Mouse (Mus musculus) myocyte (in vitro differentiated cells): ENCODE results near the gene Cldn9. TPM values are rescaled to one million over a fixed set of nuclear protein-coding genes. Genes with fewer than 3 reads are reported as not detected.

Experiments used
- H3K27me3 ChIP-seq: one replicate; pipeline ENCODE4 v1.6.1; 2011; ENCODE audit not compliant: control insufficient read depth, insufficient read depth, insufficient read length
- H3K36me3 ChIP-seq: one replicate; pipeline ENCODE4 v1.6.1; 2011; ENCODE audit not compliant: control insufficient read depth, insufficient read depth
- H3K4me2 ChIP-seq: one replicate; pipeline ENCODE4 v1.6.1; 2011; ENCODE audit warnings: low read depth, control low read depth
- H3K4me3 ChIP-seq: one replicate; pipeline ENCODE4 v1.5.1; 2011; ENCODE audit warnings: mild to moderate bottlenecking, control low read depth, moderate library complexity
- H3K79me2 ChIP-seq: one replicate; pipeline ENCODE4 v1.6.1; 2011; ENCODE audit not compliant: control insufficient read depth, insufficient read depth
- H3ac ChIP-seq: one replicate; pipeline ENCODE4 v1.6.1; 2011; ENCODE audit not compliant: control insufficient read depth, insufficient read length
- CEBPB ChIP-seq: IDR thresholded peaks from 2 replicates; pipeline ENCODE4 v1.6.1; 2011; ENCODE audit warnings: mild to moderate bottlenecking, moderate library complexity; ENCODE audit not compliant: poor library complexity, insufficient read depth, severe bottlenecking
- E2F4 ChIP-seq: IDR thresholded peaks from one replicate; pipeline ENCODE4 v1.6.1; 2011; ENCODE audit warnings: mild to moderate bottlenecking, control low read depth, moderate library complexity; ENCODE audit not compliant: insufficient read depth
- MAX ChIP-seq: IDR thresholded peaks from one replicate; pipeline ENCODE4 v1.6.1; 2011; ENCODE audit warnings: low read depth, mild to moderate bottlenecking, control low read depth
- MYOD1 ChIP-seq, 3 experiments: IDR thresholded peaks; one replicate each; pipeline ENCODE4 v1.6.1; 2011; ENCODE audit warnings: control low read depth in 2 of 3, low read depth in 2 of 3, mild to moderate bottlenecking in 2 of 3, moderate library complexity in 1 of 3; ENCODE audit not compliant: insufficient read length in 2 of 3, control insufficient read depth in 1 of 3
- MYOG ChIP-seq, 3 experiments: IDR thresholded peaks; one replicate each; pipeline ENCODE4 v1.6.1; 2011; ENCODE audit warnings: control low read depth in 2 of 3, low read depth in 2 of 3, mild to moderate bottlenecking in 2 of 3; ENCODE audit not compliant: insufficient read length in 2 of 3, control insufficient read depth in 1 of 3, insufficient read depth in 1 of 3
- POLR2A ChIP-seq: IDR thresholded peaks from one replicate; pipeline ENCODE4 v1.6.1; 2011; ENCODE audit warnings: low read depth, mild to moderate bottlenecking, control low read depth, moderate library complexity; ENCODE audit not compliant: insufficient read length
- POLR2AphosphoS2 ChIP-seq: IDR thresholded peaks from one replicate; pipeline ENCODE4 v1.6.1; 2011; ENCODE audit warnings: low read depth, control low read depth; ENCODE audit not compliant: insufficient read length
- REST ChIP-seq: IDR thresholded peaks from one replicate; pipeline ENCODE4 v1.6.1; 2011; ENCODE audit warnings: mild to moderate bottlenecking, control low read depth, moderate library complexity; ENCODE audit not compliant: insufficient read depth, insufficient read length
- SRF ChIP-seq: IDR thresholded peaks from one replicate; pipeline ENCODE4 v1.6.1; 2011; ENCODE audit warnings: low read depth; ENCODE audit not compliant: control insufficient read depth, insufficient read length
- TCF12 ChIP-seq: IDR thresholded peaks from one replicate; pipeline ENCODE4 v1.6.1; 2011; ENCODE audit warnings: mild to moderate bottlenecking, control low read depth; ENCODE audit not compliant: poor library complexity, insufficient read depth, severe bottlenecking
- TCF3 ChIP-seq: IDR thresholded peaks from one replicate; pipeline ENCODE4 v1.6.1; 2011; ENCODE audit warnings: low read depth, control low read depth; ENCODE audit not compliant: insufficient read length
- USF1 ChIP-seq: IDR thresholded peaks from one replicate; pipeline ENCODE4 v1.6.1; 2011; ENCODE audit warnings: low read depth, mild to moderate bottlenecking, control low read depth, moderate library complexity
- polyA plus RNA-seq: library from polyadenylated mRNA; unstranded; fragments of >200 nt; fragmentation: generic; extraction: Trizol; gene quantifications from one replicate; pipeline ENCODE4 v1.2.1, GENCODE M21; 2012; ENCODE audit warnings: missing spikeins

Cldn9 gene
- polyA plus RNA-seq, 1 experiment = 0.24 TPM

DNA sequence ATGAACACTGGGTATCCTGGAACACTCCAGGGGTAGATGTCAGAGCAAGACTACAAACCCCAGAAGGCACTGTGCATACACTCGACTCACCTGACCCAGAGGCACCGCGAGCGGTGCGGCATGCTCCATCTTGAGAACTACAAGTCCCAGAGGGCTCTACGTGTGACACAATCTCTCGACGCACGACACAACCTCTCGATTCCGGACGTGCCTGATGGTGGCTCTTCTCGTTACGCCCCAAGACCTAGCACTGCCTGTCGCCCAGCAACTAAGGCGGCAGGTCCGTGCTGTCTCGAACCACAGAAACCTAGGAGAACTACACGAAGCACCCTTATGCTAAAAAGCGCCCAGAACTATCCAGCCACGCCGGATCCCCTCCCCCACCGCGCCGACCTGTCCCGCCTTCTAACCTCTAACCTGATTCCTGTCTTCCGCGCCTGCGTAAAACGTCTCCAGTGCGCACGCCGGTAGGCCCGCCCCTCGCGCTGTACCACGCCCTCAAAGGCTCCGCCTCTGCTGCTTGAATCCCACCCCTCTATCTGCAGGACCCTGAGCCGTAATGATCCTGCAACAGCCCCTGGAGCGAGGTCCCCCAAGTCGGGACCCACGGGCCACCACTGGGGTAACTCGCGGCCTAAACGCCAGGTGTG, 10.3 kb downstream of the Cldn9 start, which contains the start of the genes Hcfc1r1 and Thoc6:
Gene Hcfc1r1, plus strand, starts transcription at position 173 of the 650 bp plus-strand sequence.
Gene Thoc6, minus strand, starts transcription at position 459 of the 650 bp plus-strand sequence.
- H3ac ChIP-seq = peak within 1 kb of the TSS; percentile 15
- peaks cover 34% of the 10 kb centered on the region for H3K79me2 ChIP-seq
- TF ChIP-seq TCF3 (no peak), POLR2A (peak; percentile 61), MAX (no peak), CEBPB (0 out of 2 replicates have a peak, but pooled peaks have one; percentile 32), REST (no peak), MYOG (IDR thresholded peaks at IDR 0.05; ENCODE audit: control insufficient read depth in 1 of 3, insufficient read depth in 1 of 3, insufficient read length in 2 of 3, low read depth in 2 of 3) (no peak), USF1 (peak; percentile 61), TCF12 (no peak), SRF (no peak), POLR2AphosphoS2 (peak; percentile 83), E2F4 (no peak), MYOD1 (IDR thresholded peaks at IDR 0.05; ENCODE audit: control insufficient read depth in 1 of 3, insufficient read length in 2 of 3, low read depth in 2 of 3) (no peak)
- H3K4me3 ChIP-seq = peak within 1 kb of the TSS; percentile 99
- no peaks in the 10 kb centered on the region for H3K27me3 ChIP-seq
- peak within 1 kb of the TSS; percentile 99 for H3K4me2 ChIP-seq
- peaks cover 14% of the 10 kb centered on the region for H3K36me3 ChIP-seq

DNA sequence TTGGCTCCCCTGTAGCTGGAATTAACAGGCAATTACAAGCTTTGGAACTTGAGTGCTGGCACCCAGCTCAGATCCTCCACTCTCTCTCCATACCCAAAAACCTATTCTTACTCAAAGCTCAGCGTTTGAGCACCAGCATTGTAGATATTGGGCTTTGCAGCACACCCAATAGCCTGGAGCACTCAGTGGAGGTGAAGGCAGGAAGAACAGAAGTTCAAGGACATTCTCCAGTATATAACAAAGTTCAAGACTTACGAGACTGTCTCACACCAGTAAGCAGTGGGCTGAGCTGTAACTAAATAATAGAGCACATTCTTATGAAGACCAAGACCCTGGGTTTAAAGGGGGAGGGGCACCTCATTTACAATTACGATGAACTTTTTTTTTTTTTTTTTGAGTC, 11.1 kb downstream of the Cldn9 start:
- Histone ChIP-seq H3K4me3 (peak overlapping the region; percentile 99), H3K27me3 (no peaks in the 10 kb centered on the region), H3K36me3 (peaks cover 14% of the 10 kb centered on the region), H3K79me2 (peaks cover 34% of the 10 kb centered on the region), H3K4me2 (peak overlapping the region; percentile 99), H3ac (no peak overlapping the region)
- TF ChIP-seq MAX = no peak
- TF ChIP-seq SRF = no peak
- TF ChIP-seq USF1 = no peak
- TF ChIP-seq REST = no peak
- no peak for TF ChIP-seq CEBPB
- no peak for TF ChIP-seq POLR2A

DNA sequence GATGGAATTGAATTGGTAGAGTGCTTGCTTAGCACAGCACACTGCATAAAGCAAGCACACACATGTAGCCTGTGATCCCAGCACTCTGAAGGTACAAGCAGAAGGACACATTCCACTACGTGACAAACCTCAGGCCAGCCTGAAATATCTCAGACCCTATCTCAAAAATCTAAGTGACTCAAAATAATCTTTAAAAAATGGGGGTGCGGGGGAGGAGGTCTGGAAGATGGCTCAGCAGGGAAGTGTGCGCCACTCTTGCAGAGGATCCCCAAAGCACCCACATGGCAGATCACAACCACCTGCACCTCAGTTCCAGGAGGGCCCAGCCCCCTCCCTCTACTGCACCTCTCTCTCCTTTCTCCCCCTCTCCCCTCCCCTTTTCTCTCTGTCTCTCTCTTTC, 12.3 kb downstream of the Cldn9 start:
- no peak for TF ChIP-seq MYOG (IDR thresholded peaks at IDR 0.05; ENCODE audit: control insufficient read depth in 1 of 3, insufficient read depth in 1 of 3, insufficient read length in 2 of 3, low read depth in 2 of 3)
- TF ChIP-seq POLR2AphosphoS2 = peak; percentile 18
- Histone ChIP-seq H3ac (no peak overlapping the region), H3K79me2 (peaks cover 31% of the 10 kb centered on the region), H3K27me3 (no peaks in the 10 kb centered on the region), H3K36me3 (peaks cover 14% of the 10 kb centered on the region), H3K4me3 (no peak overlapping the region), H3K4me2 (no peak overlapping the region)

GRCm38 (mm10) chr17:23670516-23671074, 13.2 kb downstream of the Cldn9 start:
- peaks cover 18% of the 10 kb centered on the region for H3K36me3 ChIP-seq
- TF ChIP-seq POLR2A = no peak
- TF ChIP-seq USF1 = no peak
- TF ChIP-seq POLR2AphosphoS2 = no peak
- no peak for TF ChIP-seq SRF
- TF ChIP-seq REST = no peak
- no peak for TF ChIP-seq MAX
- no peak for TF ChIP-seq MYOD1 (IDR thresholded peaks at IDR 0.05; ENCODE audit: control insufficient read depth in 1 of 3, insufficient read length in 2 of 3, low read depth in 2 of 3)
- no peak for TF ChIP-seq CEBPB
- no peak for TF ChIP-seq TCF3
- TF ChIP-seq TCF12 = no peak

DNA sequence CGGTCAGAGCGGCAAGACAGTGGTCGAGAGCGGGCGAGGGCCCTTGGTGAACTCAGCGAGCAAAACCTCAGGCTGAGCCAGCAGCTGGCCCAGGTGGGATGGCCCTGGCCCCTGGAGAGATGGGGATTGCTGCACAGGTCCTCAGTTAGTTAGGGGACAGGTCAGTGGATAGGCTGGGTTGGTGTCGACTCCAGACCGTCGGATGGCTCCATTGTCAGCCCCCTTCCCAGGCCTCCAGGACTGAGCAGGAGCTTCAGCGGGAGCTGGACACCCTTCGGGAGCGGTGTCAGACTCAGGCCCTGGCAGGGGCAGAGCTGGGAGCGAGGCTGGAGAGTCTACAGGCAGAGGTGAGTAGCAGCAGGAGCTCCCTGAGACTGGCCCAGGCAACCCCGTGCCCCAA, 18.3 kb downstream of the Cldn9 start:
- Histone ChIP-seq H3K4me3 (no peak overlapping the region), H3K4me2 (no peak overlapping the region), H3K79me2 (no peaks in the 10 kb centered on the region), H3ac (no peak overlapping the region), H3K36me3 (peaks cover 13% of the 10 kb centered on the region), H3K27me3 (no peaks in the 10 kb centered on the region)
- TF ChIP-seq POLR2A (no peak), TCF3 (no peak), MAX (no peak), MYOG (IDR thresholded peaks at IDR 0.05; ENCODE audit: control insufficient read depth in 1 of 3, insufficient read depth in 1 of 3, insufficient read length in 2 of 3, low read depth in 2 of 3) (no peak), MYOD1 (IDR thresholded peaks at IDR 0.05; ENCODE audit: control insufficient read depth in 1 of 3, insufficient read length in 2 of 3, low read depth in 2 of 3) (no peak), SRF (no peak), TCF12 (no peak), USF1 (no peak)

More at GRCm38 (mm10) chr17:23670516-23671074, 13.2 kb downstream of the Cldn9 start:
- Histone ChIP-seq H3K4me2 (no peak overlapping the region), H3K79me2 (peaks cover 31% of the 10 kb centered on the region), H3K4me3 (no peak overlapping the region), H3ac (no peak overlapping the region), H3K27me3 (no peaks in the 10 kb centered on the region)
